Mouse (Mus musculus): ENCODE measurements around the gene Gm4981.
"Not testable (repeated sequence)": the region's sequence is repeated elsewhere in the genome, so short reads cannot be mapped to it uniquely, and the experiment has no call there.

Gene Gm4981

GRCm38 (mm10) chr10:58221571-58221970 lies 14.9 kb downstream of the Gm4981 start:
- not testable (repeated sequence) for DNase-seq

GRCm38 (mm10) chr10:58220726-58221125 lies 15.8 kb downstream of the Gm4981 start:
- DNase-seq, result no peak

GRCm38 (mm10) chr10:58217366-58217765 lies 19.1 kb downstream of the Gm4981 start:
- no peak for DNase-seq

GRCm38 (mm10) chr10:58215353-58215752 lies 21.1 kb downstream of the Gm4981 start:
- DNase-seq, result no peak

GRCm38 (mm10) chr10:58214934-58215333 lies 21.6 kb downstream of the Gm4981 start:
- no peak for DNase-seq

- DNase-seq, result no peak
These were observed 22.0 kb downstream of the Gm4981 start for GRCm38 (mm10) chr10:58214497-58214896.

GRCm38 (mm10) chr10:58212230-58212629 lies 24.3 kb downstream of the Gm4981 start:
- no peak for DNase-seq

GRCm38 (mm10) chr10:58211213-58211612 lies 25.3 kb downstream of the Gm4981 start:
- DNase-seq, result no peak

GRCm38 (mm10) chr10:58210514-58210913 lies 26.0 kb downstream of the Gm4981 start:
- no peak for DNase-seq

- no peak for DNase-seq
These were observed 26.6 kb downstream of the Gm4981 start for GRCm38 (mm10) chr10:58209710-58210467.

GRCm38 (mm10) chr10:58206639-58207404 lies 29.7 kb downstream of the Gm4981 start:
- no peak for DNase-seq

- no peak for DNase-seq
These were observed 30.5 kb downstream of the Gm4981 start for GRCm38 (mm10) chr10:58205986-58206385.
